Mouse (Mus musculus) myocyte (in vitro differentiated cells): ENCODE results near the gene Csn1s2a. TPM values are rescaled to one million over a fixed set of nuclear protein-coding genes. Genes with fewer than 3 reads are reported as not detected.
"Not testable (repeated sequence)": the region's sequence is repeated elsewhere in the genome, so short reads cannot be mapped to it uniquely, and the experiment has no call there.

Experiments used
- H3K27me3 ChIP-seq: one replicate; pipeline ENCODE4 v1.6.1; 2011; ENCODE audit not compliant: control insufficient read depth, insufficient read depth, insufficient read length
- H3K36me3 ChIP-seq: one replicate; pipeline ENCODE4 v1.6.1; 2011; ENCODE audit not compliant: control insufficient read depth, insufficient read depth
- H3K4me2 ChIP-seq: one replicate; pipeline ENCODE4 v1.6.1; 2011; ENCODE audit warnings: low read depth, control low read depth
- H3K4me3 ChIP-seq: one replicate; pipeline ENCODE4 v1.5.1; 2011; ENCODE audit warnings: mild to moderate bottlenecking, control low read depth, moderate library complexity
- H3K79me2 ChIP-seq: one replicate; pipeline ENCODE4 v1.6.1; 2011; ENCODE audit not compliant: control insufficient read depth, insufficient read depth
- H3ac ChIP-seq: one replicate; pipeline ENCODE4 v1.6.1; 2011; ENCODE audit not compliant: control insufficient read depth, insufficient read length
- CEBPB ChIP-seq: IDR thresholded peaks from 2 replicates; pipeline ENCODE4 v1.6.1; 2011; ENCODE audit warnings: mild to moderate bottlenecking, moderate library complexity; ENCODE audit not compliant: poor library complexity, insufficient read depth, severe bottlenecking
- E2F4 ChIP-seq: IDR thresholded peaks from one replicate; pipeline ENCODE4 v1.6.1; 2011; ENCODE audit warnings: mild to moderate bottlenecking, control low read depth, moderate library complexity; ENCODE audit not compliant: insufficient read depth
- MAX ChIP-seq: IDR thresholded peaks from one replicate; pipeline ENCODE4 v1.6.1; 2011; ENCODE audit warnings: low read depth, mild to moderate bottlenecking, control low read depth
- MYOD1 ChIP-seq, 3 experiments: IDR thresholded peaks; one replicate each; pipeline ENCODE4 v1.6.1; 2011; ENCODE audit warnings: control low read depth in 2 of 3, low read depth in 2 of 3, mild to moderate bottlenecking in 2 of 3, moderate library complexity in 1 of 3; ENCODE audit not compliant: insufficient read length in 2 of 3, control insufficient read depth in 1 of 3
- MYOG ChIP-seq, 3 experiments: IDR thresholded peaks; one replicate each; pipeline ENCODE4 v1.6.1; 2011; ENCODE audit warnings: control low read depth in 2 of 3, low read depth in 2 of 3, mild to moderate bottlenecking in 2 of 3; ENCODE audit not compliant: insufficient read length in 2 of 3, control insufficient read depth in 1 of 3, insufficient read depth in 1 of 3
- POLR2A ChIP-seq: IDR thresholded peaks from one replicate; pipeline ENCODE4 v1.6.1; 2011; ENCODE audit warnings: low read depth, mild to moderate bottlenecking, control low read depth, moderate library complexity; ENCODE audit not compliant: insufficient read length
- POLR2AphosphoS2 ChIP-seq: IDR thresholded peaks from one replicate; pipeline ENCODE4 v1.6.1; 2011; ENCODE audit warnings: low read depth, control low read depth; ENCODE audit not compliant: insufficient read length
- REST ChIP-seq: IDR thresholded peaks from one replicate; pipeline ENCODE4 v1.6.1; 2011; ENCODE audit warnings: mild to moderate bottlenecking, control low read depth, moderate library complexity; ENCODE audit not compliant: insufficient read depth, insufficient read length
- SRF ChIP-seq: IDR thresholded peaks from one replicate; pipeline ENCODE4 v1.6.1; 2011; ENCODE audit warnings: low read depth; ENCODE audit not compliant: control insufficient read depth, insufficient read length
- TCF12 ChIP-seq: IDR thresholded peaks from one replicate; pipeline ENCODE4 v1.6.1; 2011; ENCODE audit warnings: mild to moderate bottlenecking, control low read depth; ENCODE audit not compliant: poor library complexity, insufficient read depth, severe bottlenecking
- TCF3 ChIP-seq: IDR thresholded peaks from one replicate; pipeline ENCODE4 v1.6.1; 2011; ENCODE audit warnings: low read depth, control low read depth; ENCODE audit not compliant: insufficient read length
- USF1 ChIP-seq: IDR thresholded peaks from one replicate; pipeline ENCODE4 v1.6.1; 2011; ENCODE audit warnings: low read depth, mild to moderate bottlenecking, control low read depth, moderate library complexity
- polyA plus RNA-seq: library from polyadenylated mRNA; unstranded; fragments of >200 nt; fragmentation: generic; extraction: Trizol; gene quantifications from one replicate; pipeline ENCODE4 v1.2.1, GENCODE M21; 2012; ENCODE audit warnings: missing spikeins

The Csn1s2a gene
- not detected for polyA plus RNA-seq

- Histone ChIP-seq H3K27me3 (no peaks in the 10 kb centered on the region), H3K79me2 (no peaks in the 10 kb centered on the region), H3ac (no peak within 1 kb of the TSS), H3K4me3 (no peak within 1 kb of the TSS), H3K36me3 (no peaks in the 10 kb centered on the region), H3K4me2 (no peak within 1 kb of the TSS)
- no peak for TF ChIP-seq POLR2AphosphoS2
- TF ChIP-seq USF1: no peak
- TF ChIP-seq MYOG (IDR thresholded peaks at IDR 0.05; ENCODE audit: control insufficient read depth in 1 of 3, insufficient read depth in 1 of 3, insufficient read length in 2 of 3, low read depth in 2 of 3): no peak
- no peak for TF ChIP-seq TCF3
- TF ChIP-seq TCF12: no peak
- TF ChIP-seq CEBPB: no peak
- no peak for TF ChIP-seq E2F4
- no peak for TF ChIP-seq MYOD1 (IDR thresholded peaks at IDR 0.05; ENCODE audit: control insufficient read depth in 1 of 3, insufficient read length in 2 of 3, low read depth in 2 of 3)
- TF ChIP-seq REST: no peak
- TF ChIP-seq POLR2A: no peak
- no peak for TF ChIP-seq MAX
- no peak for TF ChIP-seq SRF
Measured at GRCm38 (mm10) chr5:87774267-87774666, at the start of gene Csn1s2a. Gene Csn1s2a (plus strand): TSS chr5:87774567.

GRCm38 (mm10) chr5:87734821-87735220, 39.5 kb upstream of the Csn1s2a start:
- Histone ChIP-seq H3K79me2 (no peaks in the 10 kb centered on the region), H3K27me3 (no peaks in the 10 kb centered on the region), H3ac (no peak overlapping the region), H3K4me3 (no peak overlapping the region), H3K36me3 (no peaks in the 10 kb centered on the region), H3K4me2 (no peak overlapping the region)
- TF ChIP-seq MAX: no peak

GRCm38 (mm10) chr5:87753471-87753870, 20.9 kb upstream of the Csn1s2a start:
- TF ChIP-seq CEBPB: no peak
- no peak for TF ChIP-seq TCF12
- no peak for TF ChIP-seq USF1
- no peak for TF ChIP-seq MYOG (IDR thresholded peaks at IDR 0.05; ENCODE audit: control insufficient read depth in 1 of 3, insufficient read depth in 1 of 3, insufficient read length in 2 of 3, low read depth in 2 of 3)
- no peak for TF ChIP-seq MYOD1 (IDR thresholded peaks at IDR 0.05; ENCODE audit: control insufficient read depth in 1 of 3, insufficient read length in 2 of 3, low read depth in 2 of 3)
- TF ChIP-seq POLR2A: no peak
- Histone ChIP-seq H3K4me3 (no peak overlapping the region), H3K79me2 (no peaks in the 10 kb centered on the region), H3ac (no peak overlapping the region), H3K27me3 (no peaks in the 10 kb centered on the region), H3K36me3 (no peaks in the 10 kb centered on the region), H3K4me2 (no peak overlapping the region)

GRCm38 (mm10) chr5:87764546-87764945, 9.8 kb upstream of the Csn1s2a start:
- H3K4me3 ChIP-seq: no peak overlapping the region
- TF ChIP-seq USF1 (no peak), POLR2AphosphoS2 (no peak), SRF (no peak), MAX (no peak), POLR2A (no peak), CEBPB (no peak), MYOD1 (IDR thresholded peaks at IDR 0.05; ENCODE audit: control insufficient read depth in 1 of 3, insufficient read length in 2 of 3, low read depth in 2 of 3) (no peak), E2F4 (no peak), MYOG (IDR thresholded peaks at IDR 0.05; ENCODE audit: control insufficient read depth in 1 of 3, insufficient read depth in 1 of 3, insufficient read length in 2 of 3, low read depth in 2 of 3) (no peak), REST (no peak), TCF3 (no peak), TCF12 (no peak)
- H3K79me2 ChIP-seq: no peaks in the 10 kb centered on the region
- no peak overlapping the region for H3ac ChIP-seq
- H3K4me2 ChIP-seq: no peak overlapping the region
- H3K27me3 ChIP-seq: no peaks in the 10 kb centered on the region
- no peaks in the 10 kb centered on the region for H3K36me3 ChIP-seq

GRCm38 (mm10) chr5:87772151-87772550, 2.2 kb upstream of the Csn1s2a start:
- not testable (repeated sequence) for H3K36me3 ChIP-seq, H3K79me2 ChIP-seq, H3K4me2 ChIP-seq, H3K4me3 ChIP-seq, H3ac ChIP-seq, H3K27me3 ChIP-seq

GRCm38 (mm10) chr5:87782731-87783130, 8.4 kb downstream of the Csn1s2a start:
- no peak for TF ChIP-seq E2F4
- TF ChIP-seq MYOD1 (IDR thresholded peaks at IDR 0.05; ENCODE audit: control insufficient read depth in 1 of 3, insufficient read length in 2 of 3, low read depth in 2 of 3): no peak
- no peak for TF ChIP-seq MAX
- H3ac ChIP-seq: no peak overlapping the region
- no peaks in the 10 kb centered on the region for H3K79me2 ChIP-seq

More at GRCm38 (mm10) chr5:87782731-87783130, 8.4 kb downstream of the Csn1s2a start:
- no peak overlapping the region for H3K4me3 ChIP-seq
- no peaks in the 10 kb centered on the region for H3K27me3 ChIP-seq
- no peaks in the 10 kb centered on the region for H3K36me3 ChIP-seq
- H3K4me2 ChIP-seq: no peak overlapping the region
